Mouse (Mus musculus) stomach, embryonic 14.5 days (tissue): ENCODE measurements around the gene Myo5c. TPM values are rescaled to one million over a fixed set of nuclear protein-coding genes. Genes with fewer than 3 reads are reported as not detected.

Experiments used
- ATAC-seq: fragments of 200-750 bp; cut with Nextera tagmentation; 2 replicates; pipeline ENCODE4 v1.8.0; 2017; ENCODE audit warnings: low read depth, moderate TSS enrichment; ENCODE audit not compliant: insufficient number of reproducible peaks, insufficient read depth, low FRiP score
- H3K27ac ChIP-seq: fragments of 300-500 bp; sonication (generic); 2 replicates; pipeline ENCODE4 v1.5.1; 2014; ENCODE audit warnings: mild to moderate bottlenecking, low read length, moderate library complexity, mixed read lengths
- H3K27me3 ChIP-seq: fragments of 300-500 bp; sonication (generic); 2 replicates; pipeline ENCODE4 v1.6.1; 2014; ENCODE audit warnings: low read length, control low read depth, mixed read lengths; ENCODE audit not compliant: control insufficient read depth, insufficient read depth
- H3K36me3 ChIP-seq: fragments of 300-500 bp; sonication (generic); 2 replicates; pipeline ENCODE4 v1.6.1; 2014; ENCODE audit warnings: mild to moderate bottlenecking, control low read depth, low read length, moderate library complexity, mixed read lengths; ENCODE audit not compliant: control insufficient read depth, insufficient read depth
- H3K4me1 ChIP-seq: fragments of 300-500 bp; sonication (generic); 2 replicates; pipeline ENCODE4 v1.6.1; 2014; ENCODE audit warnings: low read length, control low read depth, mixed read lengths; ENCODE audit not compliant: control insufficient read depth, insufficient read depth
- H3K4me2 ChIP-seq: fragments of 300-500 bp; sonication (generic); replicated peaks from 2 replicates; pipeline ENCODE4 v1.6.1; 2014; ENCODE audit warnings: low read depth, low read length, control low read depth
- H3K4me3 ChIP-seq: fragments of 300-500 bp; sonication (generic); 2 replicates; pipeline ENCODE4 v1.5.1; 2014; ENCODE audit warnings: low read depth, low read length, control low read depth
- H3K9ac ChIP-seq: fragments of 300-500 bp; sonication (generic); replicated peaks from 2 replicates; pipeline ENCODE4 v1.6.1; 2014; ENCODE audit warnings: low read depth, mild to moderate bottlenecking, control low read depth, low read length, moderate library complexity, mixed read lengths
- H3K9me3 ChIP-seq: fragments of 300-500 bp; sonication (generic); 2 replicates; pipeline ENCODE4 v1.6.1; 2016; ENCODE audit warnings: low read depth, low read length, control low read depth; ENCODE audit not compliant: control insufficient read depth
- WGBS: fragments of 180-500 bp; shearing (Covaris S2); extraction: QIAGEN DNeasy Blood & Tissue Kit; methylation state at CpG from one replicate; pipeline ENCODE4 v1.1.7; 2014; 5-methylcytosine and 5-hydroxymethylcytosine counted together
- polyA plus RNA-seq: library from polyadenylated mRNA; unstranded; fragments of >200 nt; fragmentation: Nextera tagmentation; extraction: Ambion mirVana; gene quantifications from 2 replicates; pipeline ENCODE4 v1.2.1, GENCODE M21; 2014

Myo5c gene
- polyA plus RNA-seq, 1 experiment from 2014 or later: 13.8 TPM

GRCm38 (mm10) chr9:75334440-75334839 is 102.6 kb downstream of the Myo5c start:
- H3K4me2 ChIP-seq: no peak overlapping the region
- H3K4me3 ChIP-seq: no peak overlapping the region
- 72% methylated on average over 4 of the region's 4 CpGs for WGBS
- H3K27me3 ChIP-seq: no peaks in the 10 kb centered on the region
- peaks cover 12% of the 10 kb centered on the region; the same call in 1 of the 2 replicates for H3K36me3 ChIP-seq
- H3K4me1 ChIP-seq: no peaks in the 10 kb centered on the region
- no peak overlapping the region for H3K27ac ChIP-seq
- no peak for ATAC-seq
- H3K9ac ChIP-seq: no peak overlapping the region
- no peaks in the 10 kb centered on the region for H3K9me3 ChIP-seq

- no peak overlapping the region for H3K4me3 ChIP-seq
Observed at GRCm38 (mm10) chr9:75338016-75338415, 106.2 kb downstream of the Myo5c start.

GRCm38 (mm10) chr9:75342433-75342832 is 110.6 kb downstream of the Myo5c start:
- no peak overlapping the region for H3K4me3 ChIP-seq
- H3K36me3 ChIP-seq: peaks cover 11% of the 10 kb centered on the region; the same call in 1 of the 2 replicates
- H3K9me3 ChIP-seq: no peaks in the 10 kb centered on the region
- WGBS: 85% methylated on average over 4 of the region's 4 CpGs
- no peak overlapping the region for H3K9ac ChIP-seq
- H3K27me3 ChIP-seq: no peaks in the 10 kb centered on the region
- H3K4me1 ChIP-seq: no peaks in the 10 kb centered on the region
- no peak overlapping the region for H3K4me2 ChIP-seq
- no peak for ATAC-seq
- H3K27ac ChIP-seq: no peak overlapping the region

More at GRCm38 (mm10) chr9:75338016-75338415, 106.2 kb downstream of the Myo5c start:
- H3K27ac ChIP-seq: no peak overlapping the region
- no peak overlapping the region for H3K9ac ChIP-seq
- H3K4me2 ChIP-seq: no peak overlapping the region
- no peaks in the 10 kb centered on the region for H3K27me3 ChIP-seq
- H3K9me3 ChIP-seq: no peaks in the 10 kb centered on the region
- WGBS: 97% methylated on average over 6 of the region's 6 CpGs
- no peak for ATAC-seq
- no peaks in the 10 kb centered on the region for H3K4me1 ChIP-seq
- H3K36me3 ChIP-seq: peaks cover 13% of the 10 kb centered on the region; the same call in 1 of the 2 replicates

GRCm38 (mm10) chr9:75347458-75347857 is 115.6 kb downstream of the Myo5c start, which contains the start of gene Bcl2l10:
Gene Bcl2l10 (plus strand): TSS chr9:75347758.
- no peak within 1 kb of the TSS for H3K4me2 ChIP-seq
- no peak for ATAC-seq
- peaks cover 3% of the 10 kb centered on the region; the same call in 1 of the 2 replicates for H3K36me3 ChIP-seq
- WGBS: 93% methylated on average over 5 of the region's 5 CpGs
- no peak within 1 kb of the TSS for H3K4me3 ChIP-seq
- H3K9ac ChIP-seq: no peak within 1 kb of the TSS
- no peak within 1 kb of the TSS for H3K27ac ChIP-seq
- no peaks in the 10 kb centered on the region for H3K27me3 ChIP-seq
- H3K9me3 ChIP-seq: no peaks in the 10 kb centered on the region
- H3K4me1 ChIP-seq: no peaks in the 10 kb centered on the region

- H3K4me2 ChIP-seq: no peak overlapping the region
- no peak overlapping the region for H3K9ac ChIP-seq
- no peaks in the 10 kb centered on the region for H3K4me1 ChIP-seq
- 91% methylated on average over 17 of the region's 17 CpGs for WGBS
- no peaks in the 10 kb centered on the region for H3K27me3 ChIP-seq
- no peak overlapping the region for H3K4me3 ChIP-seq
- H3K36me3 ChIP-seq: peaks cover under 1% of the 10 kb centered on the region; the same call in 1 of the 2 replicates
- no peaks in the 10 kb centered on the region for H3K9me3 ChIP-seq
- H3K27ac ChIP-seq: no peak overlapping the region
- no peak for ATAC-seq
Observed at GRCm38 (mm10) chr9:75348066-75348465, 116.2 kb downstream of the Myo5c start.

GRCm38 (mm10) chr9:75348641-75349040 is 116.8 kb downstream of the Myo5c start:
- Histone ChIP-seq H3K4me3 (no peak overlapping the region), H3K9ac (no peak overlapping the region), H3K27me3 (no peaks in the 10 kb centered on the region), H3K4me1 (no peaks in the 10 kb centered on the region), H3K4me2 (no peak overlapping the region), H3K9me3 (no peaks in the 10 kb centered on the region), H3K27ac (no peak overlapping the region), H3K36me3 (no peaks in the 10 kb centered on the region; the same call in 1 of the 2 replicates)
- ATAC-seq: no peak
- 84% methylated on average over 3 of the region's 3 CpGs for WGBS

- Histone ChIP-seq H3K27ac (peak overlapping the region; percentile 55; the same call in 1 of the 2 replicates), H3K27me3 (no peaks in the 10 kb centered on the region), H3K36me3 (no peaks in the 10 kb centered on the region), H3K4me1 (no peaks in the 10 kb centered on the region), H3K4me2 (no peak overlapping the region), H3K4me3 (no peak overlapping the region), H3K9me3 (no peaks in the 10 kb centered on the region), H3K9ac (no peak overlapping the region)
- no peak for ATAC-seq
- 52% methylated on average over 8 of the region's 8 CpGs for WGBS
Observed at GRCm38 (mm10) chr9:75353094-75353493, 121.3 kb downstream of the Myo5c start.
